Mouse (Mus musculus) lung, postnatal 0 days (tissue): ENCODE measurements at regions not wholly inside any gene's neighbourhood (a gene's known extent, or its start where the extent isn't known, plus 50 kb on each side); places are given as distances from the start of the nearest gene placed in this dataset.

Source experiments
- CTCF ChIP-seq: IDR thresholded peaks from 2 replicates; pipeline ENCODE4 v1.5.1; 2016; ENCODE audit warnings: antibody characterized with exemption, mild to moderate bottlenecking
- EP300 ChIP-seq: IDR thresholded peaks from 2 replicates; pipeline ENCODE4 v1.6.1; 2016; ENCODE audit warnings: antibody characterized with exemption, mild to moderate bottlenecking, control low read depth

DNA sequence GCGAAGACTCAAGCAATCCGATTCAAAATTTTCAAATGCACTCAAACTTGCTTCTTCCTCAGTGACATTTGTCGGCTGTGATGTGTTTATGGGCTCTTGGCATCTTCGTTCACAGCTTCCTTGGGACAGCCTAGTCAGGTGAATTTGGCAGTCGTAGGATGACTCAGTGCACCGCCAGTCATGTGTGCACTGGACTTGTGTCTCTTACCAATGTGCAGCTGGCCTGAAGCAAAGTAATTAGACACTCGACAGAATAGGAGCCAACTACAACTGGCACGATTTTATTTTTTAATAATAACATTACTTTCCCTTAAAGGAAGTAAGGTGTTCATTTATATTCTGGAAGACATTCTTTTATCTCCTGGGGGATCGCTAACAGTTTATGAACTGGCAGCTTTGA is 205.5 kb downstream of the Plk2 start:
- no peak for TF ChIP-seq CTCF
- TF ChIP-seq EP300, result no peak
